Comparison of ENCODE assay signal across 16 mouse cellular contexts in the genomic region with DNA sequence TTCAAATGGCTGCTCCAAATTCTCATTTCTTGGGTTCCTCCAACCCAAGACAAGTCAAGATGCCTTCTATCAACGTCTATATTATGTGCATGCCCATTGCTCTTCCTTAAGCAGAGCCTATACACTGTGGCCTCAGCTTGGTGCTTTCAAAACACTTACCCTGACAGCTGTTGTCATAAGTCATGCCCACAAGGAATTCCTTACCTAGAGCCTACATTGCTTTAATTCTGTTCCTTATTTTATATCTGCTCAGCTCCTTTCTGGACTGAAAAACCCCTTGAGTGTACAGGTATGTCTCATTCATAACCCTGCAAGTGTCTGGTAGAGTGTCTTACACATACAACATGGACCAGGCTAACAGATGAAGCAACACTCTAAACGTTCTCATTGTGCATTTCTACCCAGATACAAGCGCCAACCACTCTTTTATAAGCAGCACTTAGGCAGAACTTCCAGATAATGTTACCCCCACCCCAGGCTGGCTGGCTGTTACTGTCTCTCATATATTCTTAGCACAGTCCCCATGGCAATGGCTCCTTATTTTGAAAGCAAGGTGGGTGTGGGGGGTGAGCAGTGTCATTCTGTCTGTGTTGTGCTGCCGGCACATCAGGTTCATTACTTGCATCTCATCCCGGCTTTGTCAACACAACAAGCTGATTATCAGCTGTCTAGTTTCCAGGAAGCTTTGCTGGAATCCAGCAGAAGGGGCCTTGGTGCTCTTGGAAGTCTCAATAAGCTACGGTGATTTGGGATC.
DNase-seq lines count a peak whose midpoint lies in the region; ATAC-seq lines count a peak whose summit lies in the region.
"Had no signal": no experiment of that assay in that cellular context is flagged by ENCODE, and none has a peak within 500 bp of the region (broad histone marks: within the 10 kb centered on the region; RNA-seq: fewer than 3 reads in every experiment).

No protein-coding gene starts in this region.

- H3K27me3 ChIP-seq in heart, embryonic 14.5 days (ENCODE audit: control insufficient read depth, insufficient read depth, low read length) = no peaks in the 10 kb centered on the region
- H3K27me3 ChIP-seq: liver, embryonic 15.5 days; neural tube, embryonic 13.5 days had no signal

- 33% methylated on average over 6 of the region's 6 CpGs for WGBS in heart, embryonic 14.5 days

- H3K27ac ChIP-seq in heart, embryonic 14.5 days (replicated peaks in 1 of 2; ENCODE audit: control insufficient read depth in 1 of 2, insufficient read depth in 1 of 2, low read depth in 2 of 2, low read length in 2 of 2) = no peak overlapping the region; a peak in 1 of 4 replicates
- H3K27ac ChIP-seq: liver, embryonic 15.5 days; neural tube, embryonic 13.5 days had no signal

- peaks cover 0 to 3% of the 10 kb centered on the region in 2 experiments; a peak in 1 of 4 replicates for H3K4me1 ChIP-seq in heart, embryonic 14.5 days (ENCODE audit: control insufficient read depth in 2 of 2, insufficient read depth in 2 of 2, low read length in 2 of 2)
- H3K4me1 ChIP-seq: liver, embryonic 15.5 days; neural tube, embryonic 13.5 days had no signal

- H3K36me3 ChIP-seq in heart, embryonic 14.5 days (ENCODE audit: control insufficient read depth, insufficient read depth, low read length) = no peaks in the 10 kb centered on the region
- H3K36me3 ChIP-seq: liver, embryonic 15.5 days; neural tube, embryonic 13.5 days had no signal

- intact Hi-C loops in heart, postnatal 36 days (cut with DNase I) = no loop called here

- 0 out of 2 replicates have a peak, but pooled peaks have one; percentile 39 for ATAC-seq in heart, embryonic 14.5 days (ENCODE audit: insufficient number of reproducible peaks, insufficient read depth, low FRiP score, low read depth)

- no peak for DNase-seq in heart, postnatal 36 days
- DNase-seq in brain, adult 2 months (ENCODE audit: low read depth, low spot score) = peak; percentile 64
- peak; percentile 28 to 59 for DNase-seq in frontal cortex, postnatal 36 days (ENCODE audit: low spot score in 2 of 2)
- DNase-seq in right cerebral cortex, adult 2 months (ENCODE audit: low spot score in 2 of 2) = peak; percentile 47 to 48
- no peak for DNase-seq in urinary bladder, postnatal 10 days (ENCODE audit: low spot score)
- DNase-seq in cerebellum, postnatal 4 days (ENCODE audit: low spot score in 2 of 2) = no peak
- DNase-seq: cerebellum, adult 2 months; embryo, embryonic 11 days; gastrocnemius, postnatal 14 days; kidney, postnatal 10 days; lung, postnatal 36 days; midbrain, embryonic 14.5 days; thymus, postnatal 36 days had no signal

- H3K9ac ChIP-seq in heart, embryonic 14.5 days (ENCODE audit: low read length) = no peak overlapping the region
- H3K9ac ChIP-seq: liver, embryonic 15.5 days; neural tube, embryonic 13.5 days had no signal

- H3K4me3 ChIP-seq in heart, embryonic 14.5 days (ENCODE audit: control insufficient read depth in 1 of 2, insufficient read depth in 1 of 2, low read depth in 1 of 2, low read length in 2 of 2) = no peak overlapping the region
- H3K4me3 ChIP-seq: liver, embryonic 15.5 days; neural tube, embryonic 13.5 days had no signal

- peak overlapping the region; percentile 12 for H3K4me2 ChIP-seq in heart, embryonic 14.5 days (ENCODE audit: low read length)
- H3K4me2 ChIP-seq: liver, embryonic 15.5 days; neural tube, embryonic 13.5 days had no signal

- H3K9me3 ChIP-seq in heart, embryonic 14.5 days (ENCODE audit: control insufficient read depth, low read length) = no peaks in the 10 kb centered on the region
- H3K9me3 ChIP-seq: liver, embryonic 15.5 days; neural tube, embryonic 13.5 days had no signal

Comparison
In these comparisons a context has a peak if more than half of its experiments do, and no peak if none do; other contexts are left out.
1. DNase-seq: peak in brain, adult 2 months (single experiment), frontal cortex, postnatal 36 days (2 of 2) and right cerebral cortex, adult 2 months (2 of 2); none in heart, postnatal 36 days (0 of 2), urinary bladder, postnatal 10 days (single experiment) and cerebellum, postnatal 4 days (0 of 2).